Mouse (Mus musculus): ENCODE measurements around the gene Cgnl1. TPM values are rescaled to one million over a fixed set of nuclear protein-coding genes. Genes with fewer than 3 reads are reported as not detected.

Gene Cgnl1
- polyA plus RNA-seq, 1 experiment from 2014 or later, result 5.7 TPM

GRCm38 (mm10) chr9:71763273-71763672, 8.1 kb downstream of the Cgnl1 start:
- Histone ChIP-seq H3K9me3 (0 out of 2 replicates have a peak, but pooled peaks cover 7% of the 10 kb centered on the region), H3K4me3 (no peak overlapping the region), H3K36me3 (no peaks in the 10 kb centered on the region), H3K4me1 (replicated peaks) (peaks cover 43% of the 10 kb centered on the region), H3K27ac (no peak overlapping the region), H3K27me3 (ENCODE audit: insufficient read depth, poor library complexity, severe bottlenecking) (peaks cover 78% of the 10 kb centered on the region)
- 16% methylated on average over 1 of the region's 1 CpGs for WGBS
- DNase-seq (ENCODE audit: low spot score), result no peak

- peaks cover 77% of the 10 kb centered on the region for H3K27me3 ChIP-seq (ENCODE audit: insufficient read depth, poor library complexity, severe bottlenecking)
- 93% methylated on average over 4 of the region's 4 CpGs for WGBS
These were observed 9.7 kb downstream of the Cgnl1 start for GRCm38 (mm10) chr9:71761663-71762062.

GRCm38 (mm10) chr9:71760518-71761141, 10.8 kb downstream of the Cgnl1 start:
- Histone ChIP-seq H3K4me1 (replicated peaks) (peaks cover 45% of the 10 kb centered on the region), H3K4me3 (no peak overlapping the region), H3K27me3 (ENCODE audit: insufficient read depth, poor library complexity, severe bottlenecking) (peaks cover 79% of the 10 kb centered on the region), H3K9me3 (0 out of 2 replicates have a peak, but pooled peaks cover 7% of the 10 kb centered on the region), H3K27ac (no peak overlapping the region), H3K36me3 (no peaks in the 10 kb centered on the region)
- WGBS, result 7% methylated on average over 14 of the region's 14 CpGs
- DNase-seq (ENCODE audit: low spot score), result no peak

More at GRCm38 (mm10) chr9:71761663-71762062, 9.7 kb downstream of the Cgnl1 start:
- no peak for DNase-seq (ENCODE audit: low spot score)
- 0 out of 2 replicates have a peak, but pooled peaks cover 7% of the 10 kb centered on the region for H3K9me3 ChIP-seq
- no peak overlapping the region for H3K4me3 ChIP-seq
- H3K36me3 ChIP-seq, result no peaks in the 10 kb centered on the region
- H3K4me1 ChIP-seq (replicated peaks), result peaks cover 43% of the 10 kb centered on the region
- no peak overlapping the region for H3K27ac ChIP-seq

- Histone ChIP-seq H3K27me3 (ENCODE audit: insufficient read depth, poor library complexity, severe bottlenecking) (peaks cover 76% of the 10 kb centered on the region), H3K27ac (0 out of 2 replicates have a peak overlapping the region, but pooled peaks have one; percentile 25)
These were observed 11.5 kb downstream of the Cgnl1 start for GRCm38 (mm10) chr9:71759893-71760292.

GRCm38 (mm10) chr9:71757386-71757785, 14.0 kb downstream of the Cgnl1 start:
- H3K4me1 ChIP-seq (replicated peaks), result peaks cover 40% of the 10 kb centered on the region
- H3K36me3 ChIP-seq, result no peaks in the 10 kb centered on the region
- 86% methylated on average over 8 of the region's 8 CpGs for WGBS
- no peak overlapping the region for H3K4me3 ChIP-seq
- 0 out of 2 replicates have a peak, but pooled peaks cover 7% of the 10 kb centered on the region for H3K9me3 ChIP-seq
- peaks cover 54% of the 10 kb centered on the region for H3K27me3 ChIP-seq (ENCODE audit: insufficient read depth, poor library complexity, severe bottlenecking)
- no peak for DNase-seq (ENCODE audit: low spot score)
- H3K27ac ChIP-seq, result no peak overlapping the region

More at GRCm38 (mm10) chr9:71759893-71760292, 11.5 kb downstream of the Cgnl1 start:
- WGBS, result 24% methylated on average over 5 of the region's 5 CpGs
- peaks cover 44% of the 10 kb centered on the region for H3K4me1 ChIP-seq (replicated peaks)
- 0 out of 2 replicates have a peak, but pooled peaks cover 7% of the 10 kb centered on the region for H3K9me3 ChIP-seq
- no peak overlapping the region for H3K4me3 ChIP-seq
- H3K36me3 ChIP-seq, result no peaks in the 10 kb centered on the region
- no peak for DNase-seq (ENCODE audit: low spot score)

- H3K4me1 ChIP-seq (replicated peaks), result peaks cover 40% of the 10 kb centered on the region
- H3K9me3 ChIP-seq, result 0 out of 2 replicates have a peak, but pooled peaks cover 4% of the 10 kb centered on the region
- 58% methylated on average over 4 of the region's 4 CpGs for WGBS
- no peak for DNase-seq (ENCODE audit: low spot score)
- H3K36me3 ChIP-seq, result no peaks in the 10 kb centered on the region
- H3K27me3 ChIP-seq (ENCODE audit: insufficient read depth, poor library complexity, severe bottlenecking), result peaks cover 50% of the 10 kb centered on the region
- H3K27ac ChIP-seq, result no peak overlapping the region
- H3K4me3 ChIP-seq, result no peak overlapping the region
These were observed 14.5 kb downstream of the Cgnl1 start for GRCm38 (mm10) chr9:71756916-71757315.

GRCm38 (mm10) chr9:71753981-71754380, 17.4 kb downstream of the Cgnl1 start:
- 52% methylated on average over 4 of the region's 4 CpGs for WGBS
- no peak for DNase-seq (ENCODE audit: low spot score)
- no peak overlapping the region for H3K4me3 ChIP-seq
- peaks cover 41% of the 10 kb centered on the region for H3K27me3 ChIP-seq (ENCODE audit: insufficient read depth, poor library complexity, severe bottlenecking)
- no peaks in the 10 kb centered on the region for H3K9me3 ChIP-seq
- no peaks in the 10 kb centered on the region for H3K36me3 ChIP-seq
- peaks cover 29% of the 10 kb centered on the region for H3K4me1 ChIP-seq (replicated peaks)
- no peak overlapping the region for H3K27ac ChIP-seq

GRCm38 (mm10) chr9:71753529-71753928, 17.9 kb downstream of the Cgnl1 start:
- no peak overlapping the region for H3K4me3 ChIP-seq
- peak overlapping the region; percentile 40; the same call in 1 of the 2 replicates for H3K27ac ChIP-seq
- peaks cover 24% of the 10 kb centered on the region for H3K4me1 ChIP-seq (replicated peaks)
- no peak for DNase-seq (ENCODE audit: low spot score)
- no peaks in the 10 kb centered on the region for H3K9me3 ChIP-seq
- 51% methylated on average over 4 of the region's 4 CpGs for WGBS
- H3K36me3 ChIP-seq, result no peaks in the 10 kb centered on the region
- H3K27me3 ChIP-seq (ENCODE audit: insufficient read depth, poor library complexity, severe bottlenecking), result peaks cover 36% of the 10 kb centered on the region

- H3K36me3 ChIP-seq, result no peaks in the 10 kb centered on the region
- peaks cover 32% of the 10 kb centered on the region for H3K27me3 ChIP-seq (ENCODE audit: insufficient read depth, poor library complexity, severe bottlenecking)
- DNase-seq (ENCODE audit: low spot score), result no peak
- H3K9me3 ChIP-seq, result no peaks in the 10 kb centered on the region
- H3K4me3 ChIP-seq, result no peak overlapping the region
- H3K27ac ChIP-seq, result peak overlapping the region; percentile 40; the same call in 1 of the 2 replicates
- peaks cover 24% of the 10 kb centered on the region for H3K4me1 ChIP-seq (replicated peaks)
- WGBS, result 60% methylated on average over 2 of the region's 2 CpGs
These were observed 18.3 kb downstream of the Cgnl1 start for GRCm38 (mm10) chr9:71753117-71753516.

GRCm38 (mm10) chr9:71750015-71750672, 21.3 kb downstream of the Cgnl1 start:
- no peak for DNase-seq (ENCODE audit: low spot score)
- WGBS, result 18% methylated on average over 4 of the region's 4 CpGs
- H3K27me3 ChIP-seq (ENCODE audit: insufficient read depth, poor library complexity, severe bottlenecking), result 0 out of 2 replicates have a peak, but pooled peaks cover 4% of the 10 kb centered on the region
- no peak overlapping the region for H3K4me3 ChIP-seq
- H3K9me3 ChIP-seq, result no peaks in the 10 kb centered on the region
- no peak overlapping the region; the same call in 1 of the 2 replicates for H3K27ac ChIP-seq
- H3K36me3 ChIP-seq, result no peaks in the 10 kb centered on the region
- H3K4me1 ChIP-seq (replicated peaks), result peaks cover 36% of the 10 kb centered on the region

GRCm38 (mm10) chr9:71746405-71746804, 25.0 kb downstream of the Cgnl1 start:
- H3K36me3 ChIP-seq, result no peaks in the 10 kb centered on the region
- no peak overlapping the region for H3K27ac ChIP-seq
- no peaks in the 10 kb centered on the region for H3K27me3 ChIP-seq (ENCODE audit: insufficient read depth, poor library complexity, severe bottlenecking)
- DNase-seq (ENCODE audit: low spot score), result no peak
- H3K4me3 ChIP-seq, result no peak overlapping the region
- peaks cover 29% of the 10 kb centered on the region for H3K4me1 ChIP-seq (replicated peaks)
- no peaks in the 10 kb centered on the region for H3K9me3 ChIP-seq
- 57% methylated on average over 4 of the region's 4 CpGs for WGBS

- WGBS, result 69% methylated on average over 12 of the region's 12 CpGs
- DNase-seq (ENCODE audit: low spot score), result no peak
- no peak overlapping the region for H3K27ac ChIP-seq
These were observed 33.1 kb downstream of the Cgnl1 start for GRCm38 (mm10) chr9:71738081-71738930.

More at GRCm38 (mm10) chr9:71738081-71738930, 33.1 kb downstream of the Cgnl1 start:
- Histone ChIP-seq H3K27me3 (ENCODE audit: insufficient read depth, poor library complexity, severe bottlenecking) (no peaks in the 10 kb centered on the region), H3K4me1 (replicated peaks) (peaks cover 14% of the 10 kb centered on the region; the same call in 1 of the 2 replicates), H3K4me3 (no peak overlapping the region), H3K36me3 (no peaks in the 10 kb centered on the region), H3K9me3 (no peaks in the 10 kb centered on the region)

Data from hindbrain, embryonic 10.5 days (tissue).